Mouse (Mus musculus) frontal cortex, postnatal 36 days (tissue): ENCODE data around the gene Ppfia3.
"Not testable (repeated sequence)": the region's sequence is repeated elsewhere in the genome, so short reads cannot be mapped to it uniquely, and the experiment has no call there.

Experiments used
- DNase-seq, 2 experiments: peaks; one replicate each; pipeline ENCODE4 v3.0.0; 2022; ENCODE audit warnings: low spot score in 2 of 2

Ppfia3 gene

GRCm38 (mm10) chr7:45395129-45395541, 28.3 kb upstream of the Ppfia3 start:
- no peak for DNase-seq

DNA sequence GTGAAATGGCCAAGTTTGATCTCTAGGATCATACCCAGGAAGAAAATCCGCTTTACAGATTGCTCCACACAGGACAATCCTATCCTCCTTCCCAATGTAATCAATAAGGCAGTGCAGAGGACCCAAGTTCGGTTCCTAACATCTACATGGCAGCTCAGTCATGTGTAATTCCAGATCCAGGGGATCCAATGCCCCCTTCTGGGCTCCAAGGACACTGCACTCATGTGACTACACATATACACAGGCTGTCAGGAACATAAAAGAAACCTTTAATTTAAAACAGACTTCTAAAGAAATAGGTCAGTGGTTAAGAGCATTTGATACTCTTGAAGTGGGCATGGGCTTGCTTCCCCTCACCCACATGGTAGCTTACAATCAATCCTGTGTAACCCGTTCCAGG, 19.3 kb upstream of the Ppfia3 start:
- DNase-seq = no peak

GRCm38 (mm10) chr7:45376057-45376456, 9.2 kb upstream of the Ppfia3 start:
- no peak for DNase-seq

DNA sequence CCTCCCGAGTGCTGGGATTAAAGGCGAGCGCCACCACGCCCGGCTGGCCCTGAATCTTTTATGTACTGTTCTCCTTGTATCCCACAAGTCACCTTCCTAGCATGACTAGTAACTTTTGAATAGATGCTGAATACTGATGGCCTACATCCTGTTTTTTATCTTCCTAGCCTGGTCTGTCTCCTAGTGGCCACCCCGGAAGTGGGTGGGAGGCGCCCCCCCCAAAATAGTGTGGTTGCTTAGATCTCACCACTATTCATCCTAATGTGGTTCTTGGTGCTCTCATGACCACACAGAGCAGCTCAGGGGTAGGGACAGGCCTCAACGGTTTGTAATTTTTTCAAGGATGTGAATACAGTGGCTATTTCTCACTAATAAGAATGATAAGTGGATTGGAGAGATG, 7.8 kb upstream of the Ppfia3 start:
- no peak for DNase-seq

GRCm38 (mm10) chr7:45372371-45372770, 5.6 kb upstream of the Ppfia3 start:
- no peak for DNase-seq

DNA sequence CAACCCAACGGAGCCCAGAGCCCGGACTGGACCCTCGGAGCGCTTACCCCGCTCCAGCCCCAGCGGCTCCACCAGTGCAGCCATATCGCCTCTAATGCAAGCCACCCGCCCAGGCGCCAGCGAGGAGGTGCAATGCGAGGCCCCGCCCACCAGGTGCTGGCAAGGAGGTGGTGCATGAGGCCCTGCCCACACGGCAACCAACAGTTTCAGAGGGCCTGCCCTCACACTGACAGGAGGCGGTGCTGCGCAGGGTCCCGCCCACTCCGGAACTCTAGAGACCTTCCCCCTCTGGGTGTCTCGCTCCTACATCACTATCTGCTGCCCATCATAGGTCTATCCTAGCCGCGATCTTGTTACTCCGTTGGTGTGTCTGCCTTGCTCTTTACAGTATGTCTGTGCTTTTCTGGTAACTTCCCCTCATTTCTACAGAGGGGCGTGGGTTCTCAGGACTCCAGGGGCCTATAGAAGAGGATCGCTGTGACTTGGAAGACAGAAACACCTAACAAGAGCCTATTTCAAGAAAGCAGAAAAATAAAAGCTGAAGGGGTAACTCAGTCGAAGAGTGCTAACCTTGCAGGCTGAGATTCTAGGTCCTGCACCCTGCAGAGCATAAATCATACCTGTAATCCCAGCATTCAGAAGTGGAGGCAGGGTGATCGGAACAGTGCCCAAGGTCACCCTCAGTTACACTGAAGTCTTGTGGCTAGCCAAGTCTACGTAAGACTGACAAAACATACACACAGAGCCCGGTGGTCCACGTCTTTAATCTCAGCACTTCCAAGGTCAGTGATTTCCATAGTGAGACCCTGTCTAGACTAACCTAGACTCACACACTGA, 3.9 kb upstream of the Ppfia3 start, which contains the start of gene Lin7b:
Gene Lin7b (minus strand): TSS at position 109 of the 837 bp plus-strand sequence.
- peak; percentile 91 to 96 for DNase-seq

DNA sequence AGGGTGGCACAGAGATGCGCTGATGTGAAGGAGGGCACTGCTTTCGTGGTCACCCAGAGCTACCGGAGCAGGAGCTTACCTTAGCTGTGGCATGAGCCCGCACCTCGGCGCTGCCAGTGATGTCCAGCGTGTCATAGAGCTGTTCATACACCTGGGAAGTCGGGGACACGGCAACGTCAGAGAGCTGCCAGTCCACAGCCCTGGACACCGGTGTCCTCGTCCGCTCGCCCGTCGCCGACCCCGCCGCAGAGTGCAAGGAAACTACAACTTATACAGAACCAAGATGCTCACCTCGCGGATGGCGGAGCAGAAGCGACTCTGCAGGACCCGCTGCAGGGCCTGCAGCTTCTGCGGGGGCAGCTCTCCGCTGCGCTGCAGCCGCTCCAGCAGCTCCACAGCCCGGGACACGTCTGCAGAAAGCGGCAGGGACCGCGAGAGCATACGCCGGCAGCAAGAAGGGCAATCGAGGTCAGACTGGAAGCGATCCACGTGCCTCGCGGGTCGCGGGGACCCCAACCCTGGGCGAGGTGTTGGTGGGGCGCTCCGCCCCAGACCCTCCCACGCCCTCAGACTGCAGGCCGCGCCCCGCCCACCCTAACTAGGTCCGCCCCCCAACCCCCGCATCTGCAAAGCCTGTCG, 3.1 kb upstream of the Ppfia3 start:
- DNase-seq = peak; percentile 29 to 50

GRCm38 (mm10) chr7:45369022-45369745, 2.4 kb upstream of the Ppfia3 start:
- no peak for DNase-seq

DNA sequence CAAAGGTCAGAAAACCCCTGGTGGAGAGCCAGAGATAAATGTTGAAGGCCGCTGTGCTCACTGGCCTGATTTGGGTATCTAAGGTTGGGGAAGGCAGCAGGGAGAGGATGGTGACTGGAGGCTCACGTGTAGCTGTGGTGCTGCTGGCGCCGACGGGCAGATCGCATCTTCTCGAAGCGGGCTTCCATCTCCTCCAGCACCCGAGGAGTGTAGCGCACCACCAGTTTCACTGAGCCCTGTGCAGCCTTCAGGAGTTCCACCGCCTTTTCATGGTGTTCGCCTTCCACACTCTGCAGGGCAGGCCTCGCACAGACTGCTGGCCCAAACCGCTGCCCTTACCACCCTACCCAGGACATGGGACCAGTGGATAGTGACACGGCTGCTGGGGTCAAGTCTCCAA, 1.4 kb upstream of the Ppfia3 start:
- DNase-seq = no peak

GRCm38 (mm10) chr7:45367020-45367880, 431 bp upstream of the Ppfia3 start:
- peak; percentile 98 to 99 for DNase-seq

- DNase-seq = peak in 1 of 2 experiments; percentile 42
These were observed 822 bp downstream of the Ppfia3 start for GRCm38 (mm10) chr7:45365742-45366651.

- DNase-seq = no peak
These were observed 2.8 kb downstream of the Ppfia3 start for GRCm38 (mm10) chr7:45363983-45364382.

GRCm38 (mm10) chr7:45362801-45363200, 4.0 kb downstream of the Ppfia3 start:
- peak in 1 of 2 experiments; percentile 11 for DNase-seq

DNA sequence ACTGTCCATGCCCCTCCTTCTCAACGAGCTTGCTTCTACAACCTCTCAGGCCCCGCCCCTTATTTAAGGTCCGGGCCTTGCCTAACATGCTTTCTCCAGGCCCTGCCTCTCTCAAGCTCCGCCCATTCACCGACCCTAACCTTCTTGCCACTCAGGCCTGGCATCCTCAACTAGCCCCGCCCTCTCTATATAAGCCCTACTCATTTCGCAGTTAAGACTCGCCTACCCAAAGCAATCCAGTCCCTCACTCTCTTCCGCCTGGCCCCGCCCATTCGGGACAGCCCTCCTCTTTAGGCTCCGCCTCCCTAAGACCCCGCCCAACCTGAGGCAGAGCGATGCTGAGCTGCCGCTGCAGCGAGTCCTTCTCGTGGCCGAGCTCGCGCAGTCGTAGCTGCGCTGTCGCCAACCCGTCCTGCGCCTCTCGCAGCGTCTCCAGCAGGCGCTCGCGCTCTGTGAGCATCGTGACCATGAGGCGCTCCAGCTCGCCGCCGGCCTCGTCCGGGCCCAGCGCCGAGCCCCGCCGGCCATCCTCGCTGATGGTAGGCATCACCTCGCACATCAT, 5.5 kb downstream of the Ppfia3 start:
- peak; percentile 75 to 82 for DNase-seq

- peak in 1 of 2 experiments; percentile 56 for DNase-seq
These were observed 6.3 kb downstream of the Ppfia3 start for GRCm38 (mm10) chr7:45360404-45361125.

DNA sequence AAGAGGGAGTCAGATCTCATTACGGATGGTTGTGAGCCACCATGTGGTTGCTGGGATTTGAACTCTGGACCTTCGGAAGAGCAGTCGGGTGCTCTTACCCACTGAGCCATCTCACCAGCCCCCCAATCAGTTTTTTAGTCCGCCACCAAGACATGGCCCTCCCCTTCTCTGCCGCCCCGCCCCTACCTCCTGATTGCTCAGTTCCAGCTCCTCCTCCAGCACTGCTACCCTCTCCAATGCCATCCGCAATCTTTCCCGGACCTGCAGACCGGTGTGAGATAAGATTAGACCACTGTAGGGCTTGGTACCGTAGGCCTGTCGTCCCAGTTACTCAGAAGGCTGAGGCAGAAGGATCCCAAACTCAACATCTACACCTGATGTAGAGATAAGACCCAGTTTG, 7.7 kb downstream of the Ppfia3 start:
- not testable (repeated sequence) for DNase-seq

GRCm38 (mm10) chr7:45356087-45356486, 10.7 kb downstream of the Ppfia3 start:
- no peak for DNase-seq

GRCm38 (mm10) chr7:45355318-45356020, 11.3 kb downstream of the Ppfia3 start:
- DNase-seq = no peak

GRCm38 (mm10) chr7:45353041-45353440, 13.8 kb downstream of the Ppfia3 start:
- no peak for DNase-seq
